Mouse (Mus musculus) mesoderm, embryonic 11.5 days (tissue): Measurements from ENCODE around the gene Kmt2d.
A peak's percentile ranks its signal among the peaks of the same experiment; 100 is the strongest.
"Not testable (repeated sequence)": the region's sequence is repeated elsewhere in the genome, so short reads cannot be mapped to it uniquely, and the experiment has no call there.

Experiments
- DNase-seq: peaks from one replicate; pipeline ENCODE4 v3.0.0-alpha.2; 2012; ENCODE audit warnings: low read depth, low spot score

The Kmt2d gene

DNA sequence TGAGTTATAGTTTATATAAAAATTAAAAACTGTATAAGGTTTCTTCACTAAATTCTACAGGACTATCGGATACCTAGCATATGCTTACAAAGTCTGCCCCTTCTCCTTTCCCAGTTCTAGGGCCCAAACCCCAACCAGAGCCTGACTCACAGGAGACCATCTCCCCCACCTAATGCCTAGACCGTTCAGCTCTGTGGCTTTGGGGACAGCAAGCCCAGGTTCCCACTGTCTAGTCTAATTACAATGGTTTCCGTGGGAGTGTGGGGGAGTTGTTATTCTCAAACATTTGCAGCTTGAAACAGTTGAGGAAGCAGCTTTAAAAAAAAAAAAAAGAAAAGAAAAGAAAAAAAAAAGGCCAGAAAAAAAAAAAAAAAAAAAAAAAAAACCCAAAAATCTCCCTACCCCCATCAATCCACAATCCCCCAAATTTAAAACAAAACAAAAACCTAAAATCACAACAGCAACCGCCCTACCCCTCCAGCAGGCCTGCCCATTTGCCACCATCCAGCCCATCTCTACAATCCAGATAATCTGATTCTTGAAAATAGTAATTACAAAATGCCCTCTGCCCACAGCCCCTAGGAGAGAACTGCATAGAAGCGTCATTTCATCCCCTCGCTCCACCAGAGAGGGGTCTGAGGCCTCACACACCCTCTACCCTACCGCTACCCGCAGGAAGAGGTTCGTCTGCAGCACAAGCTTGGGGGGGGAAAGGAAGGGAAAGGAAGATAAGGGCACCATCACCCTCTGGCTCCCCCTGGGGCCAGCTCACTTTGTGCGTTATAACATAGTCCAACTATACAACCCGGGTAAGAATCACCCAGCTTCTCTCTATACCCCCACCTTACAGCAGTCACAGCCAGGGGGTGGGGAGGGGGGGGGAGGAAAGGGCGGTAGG lies 38.6 kb downstream of the Kmt2d start:
- DNase-seq, result peak; percentile 23

DNA sequence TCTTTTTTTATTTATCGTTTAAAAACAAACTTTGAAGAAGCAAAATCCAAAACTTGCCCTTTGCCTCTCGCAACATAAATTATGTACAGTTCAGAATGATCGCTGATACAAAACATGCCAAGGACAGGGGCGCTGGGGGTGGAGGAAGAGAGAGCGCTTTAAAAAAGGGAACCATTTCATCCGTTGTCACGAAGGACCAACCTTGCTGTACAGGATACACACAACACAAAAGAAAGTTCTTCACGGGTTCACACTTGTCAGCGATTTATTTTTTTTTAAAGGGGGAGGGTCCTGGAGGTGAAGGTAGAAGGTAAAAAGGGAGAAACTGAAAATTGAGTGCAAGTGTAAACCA lies 39.3 kb downstream of the Kmt2d start:
- no peak for DNase-seq

- DNase-seq, result peak; percentile 96
Observed at GRCm38 (mm10) chr15:98830736-98831683, 40.0 kb downstream of the Kmt2d start, which contains the start of gene Prkag1. TSS of gene Prkag1 (minus strand) at chr15:98831521.

GRCm38 (mm10) chr15:98827611-98828011 lies 43.4 kb downstream of the Kmt2d start:
- DNase-seq, result no peak

DNA sequence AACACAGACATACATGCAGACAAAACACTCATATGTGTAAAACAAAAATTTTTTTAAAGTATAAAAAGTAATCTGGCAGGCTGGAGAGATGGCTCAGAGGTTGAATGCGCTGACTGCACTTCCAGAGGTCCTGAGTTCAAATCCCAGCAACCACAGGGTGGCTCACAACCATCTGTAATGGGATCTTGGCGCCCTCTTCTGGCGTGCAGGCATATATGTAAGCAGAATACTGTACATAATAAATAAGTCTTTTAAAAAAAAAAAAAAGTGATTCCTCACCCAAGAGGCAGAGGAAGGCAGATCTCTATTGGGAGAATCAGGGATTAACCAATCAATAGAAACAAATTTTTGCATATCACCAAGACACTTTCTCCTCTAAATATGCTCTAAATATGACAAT lies 47.6 kb downstream of the Kmt2d start:
- DNase-seq, result no peak

DNA sequence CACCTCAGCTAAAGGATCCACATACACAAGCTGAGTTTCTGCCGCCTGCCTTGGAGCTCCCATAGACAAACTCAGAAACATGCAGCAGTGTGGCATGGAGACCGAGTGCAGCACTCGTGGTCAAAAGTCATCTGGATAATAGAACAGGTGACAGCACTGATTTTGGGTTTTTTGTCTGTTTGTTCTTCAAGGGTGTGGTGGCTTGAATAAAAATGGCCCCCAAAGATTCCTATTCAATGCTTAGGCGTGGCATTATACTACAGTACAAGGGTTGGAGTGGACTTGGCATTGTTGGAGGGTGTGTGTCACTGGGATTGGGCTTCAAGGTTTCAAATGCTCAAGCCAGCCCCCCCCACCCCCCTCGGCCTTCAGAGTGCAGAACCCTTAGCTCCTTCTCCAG lies 48.9 kb downstream of the Kmt2d start:
- no peak for DNase-seq

DNA sequence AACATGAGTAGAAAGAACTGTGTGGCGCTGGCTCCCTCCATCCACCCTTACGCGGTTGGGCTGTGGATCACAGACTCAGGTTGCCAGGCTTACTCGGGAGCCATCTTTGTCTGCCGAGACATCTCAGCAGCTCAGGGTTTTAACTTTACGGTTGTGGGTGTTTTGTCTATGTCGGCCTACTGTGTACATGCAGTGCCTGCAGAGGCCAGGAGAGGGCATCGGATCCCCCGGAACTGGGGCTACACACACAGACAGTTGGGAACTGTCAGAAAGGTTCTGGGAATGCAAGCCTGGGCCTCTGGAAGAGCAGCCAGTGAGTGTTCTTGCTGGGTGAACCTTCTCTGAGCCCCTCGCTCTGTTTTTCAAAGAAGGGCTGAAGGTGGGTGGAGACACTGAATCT lies 49.6 kb downstream of the Kmt2d start:
- DNase-seq, result no peak

GRCm38 (mm10) chr15:98820937-98821336 lies 50.1 kb downstream of the Kmt2d start:
- DNase-seq, result no peak

GRCm38 (mm10) chr15:98818171-98818570 lies 52.8 kb downstream of the Kmt2d start:
- DNase-seq, result no peak

DNA sequence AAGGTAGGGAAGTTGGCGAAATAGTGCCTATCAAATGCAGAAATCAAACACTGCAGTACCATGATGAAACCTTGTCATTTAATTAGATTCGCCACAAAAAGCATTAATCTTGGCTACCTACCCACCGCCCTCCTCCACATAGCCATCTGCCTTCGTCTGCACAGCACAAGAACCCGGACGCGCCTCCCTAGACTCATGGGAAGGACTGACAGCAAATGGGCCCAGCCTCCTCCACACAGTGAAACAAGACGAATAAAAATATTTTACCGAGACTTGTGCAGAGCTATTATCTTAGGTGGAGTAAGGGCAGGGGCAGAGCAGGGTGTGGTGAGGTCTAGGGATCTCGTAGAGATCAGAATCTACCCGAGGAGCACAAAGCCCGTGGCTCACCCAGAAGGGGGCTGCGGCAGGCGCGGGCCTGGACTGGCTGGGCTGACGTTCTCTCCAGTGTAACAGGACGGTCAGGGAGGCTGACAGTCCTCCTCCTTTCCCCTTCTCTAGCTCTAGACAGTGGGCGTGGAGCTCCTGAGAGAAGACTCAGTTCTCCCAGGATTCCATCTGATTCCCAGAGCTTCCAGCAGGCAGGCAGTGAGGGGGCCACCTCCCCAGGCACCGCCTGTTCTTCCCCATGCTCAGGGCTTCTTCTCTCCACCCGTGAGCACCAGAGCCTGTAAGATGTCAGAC lies 58.1 kb downstream of the Kmt2d start:
- no peak for DNase-seq

GRCm38 (mm10) chr15:98810212-98810611 lies 60.8 kb downstream of the Kmt2d start:
- not testable (repeated sequence) for DNase-seq

DNA sequence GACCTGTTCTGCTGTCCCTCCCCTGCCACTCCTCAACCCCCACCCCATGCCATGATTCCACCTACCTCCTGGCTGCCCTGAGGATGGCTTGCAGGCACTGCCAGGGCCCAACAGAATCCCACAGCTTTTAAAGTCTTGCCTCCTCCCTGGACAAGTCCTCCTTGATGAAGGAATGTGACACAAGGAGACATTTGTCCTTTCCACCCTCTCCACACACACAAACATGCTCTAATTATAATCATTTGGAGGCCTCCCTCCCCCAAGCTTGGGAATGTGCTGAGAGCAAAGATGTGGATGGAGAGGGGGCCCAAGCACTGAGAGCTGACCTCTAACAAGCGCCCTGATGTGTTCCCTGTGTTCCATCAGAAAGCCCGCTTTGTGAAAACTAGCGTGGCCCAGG lies 61.6 kb downstream of the Kmt2d start, which contains the start of gene Ddn:
Gene Ddn (minus strand): TSS at position 101 of the 400 bp plus-strand sequence.
- DNase-seq, result no peak

DNA sequence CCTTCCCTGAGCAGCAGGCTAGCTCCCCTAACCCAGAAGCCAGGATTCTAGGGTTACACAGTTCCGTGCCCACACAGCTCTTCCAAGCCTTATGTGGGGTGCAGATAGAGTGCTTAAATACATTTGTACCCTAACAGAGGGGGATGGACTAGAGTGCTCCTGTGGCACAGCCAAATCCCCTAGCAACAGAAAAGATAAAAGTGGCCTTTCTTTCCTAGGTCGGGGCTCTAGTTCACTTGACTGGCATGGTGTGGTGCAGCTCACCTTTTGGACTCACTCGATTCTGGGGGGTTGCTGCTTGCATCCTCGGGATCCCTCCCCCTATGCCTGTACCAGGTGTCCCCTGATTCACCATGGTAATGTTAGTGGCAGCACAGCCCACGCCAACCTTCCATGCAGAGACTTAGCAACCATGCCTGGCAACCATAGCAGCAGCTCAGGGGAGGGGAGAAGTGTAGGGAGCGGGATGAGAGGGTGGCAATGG lies 62.3 kb downstream of the Kmt2d start:
- no peak for DNase-seq

GRCm38 (mm10) chr15:98807895-98808650 lies 62.9 kb downstream of the Kmt2d start:
- no peak for DNase-seq

GRCm38 (mm10) chr15:98806809-98807770 lies 63.9 kb downstream of the Kmt2d start:
- DNase-seq, result no peak

DNA sequence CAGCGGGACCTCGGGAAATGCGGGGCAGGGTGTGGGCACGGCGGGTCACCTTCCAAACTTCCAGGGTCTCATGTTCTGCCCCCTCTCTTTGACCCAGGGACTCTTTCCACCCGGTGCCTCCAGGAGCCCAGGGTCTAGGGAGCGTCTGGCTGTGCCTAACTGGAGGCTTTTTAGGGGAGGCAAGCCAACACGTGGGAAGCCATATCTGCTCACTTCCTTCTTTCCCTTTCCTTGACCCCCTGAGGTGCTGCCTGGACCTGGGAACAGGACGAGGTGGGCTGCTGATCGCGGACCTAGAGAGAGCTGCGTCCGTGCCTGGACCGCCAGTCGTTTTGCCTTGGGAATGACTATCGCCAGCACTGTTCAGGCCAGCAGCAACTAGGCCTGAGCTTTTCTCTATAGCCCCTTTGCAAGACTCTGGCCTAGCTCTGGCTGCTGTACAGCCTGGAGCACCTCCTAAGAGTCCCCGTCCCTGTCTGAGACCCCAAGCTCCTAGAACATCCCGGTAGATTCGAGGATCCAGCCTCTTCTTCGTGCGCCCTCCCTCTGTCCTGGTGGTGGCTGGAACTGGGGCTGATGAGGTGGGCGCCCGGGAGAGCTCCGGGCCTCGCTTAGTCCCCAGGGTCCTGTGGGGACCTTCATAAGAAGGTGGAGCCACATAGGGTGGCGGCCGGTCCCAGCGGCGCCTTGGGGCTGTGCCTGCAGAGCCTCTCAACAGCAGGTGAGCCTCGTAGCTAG lies 64.8 kb downstream of the Kmt2d start:
- no peak for DNase-seq

DNA sequence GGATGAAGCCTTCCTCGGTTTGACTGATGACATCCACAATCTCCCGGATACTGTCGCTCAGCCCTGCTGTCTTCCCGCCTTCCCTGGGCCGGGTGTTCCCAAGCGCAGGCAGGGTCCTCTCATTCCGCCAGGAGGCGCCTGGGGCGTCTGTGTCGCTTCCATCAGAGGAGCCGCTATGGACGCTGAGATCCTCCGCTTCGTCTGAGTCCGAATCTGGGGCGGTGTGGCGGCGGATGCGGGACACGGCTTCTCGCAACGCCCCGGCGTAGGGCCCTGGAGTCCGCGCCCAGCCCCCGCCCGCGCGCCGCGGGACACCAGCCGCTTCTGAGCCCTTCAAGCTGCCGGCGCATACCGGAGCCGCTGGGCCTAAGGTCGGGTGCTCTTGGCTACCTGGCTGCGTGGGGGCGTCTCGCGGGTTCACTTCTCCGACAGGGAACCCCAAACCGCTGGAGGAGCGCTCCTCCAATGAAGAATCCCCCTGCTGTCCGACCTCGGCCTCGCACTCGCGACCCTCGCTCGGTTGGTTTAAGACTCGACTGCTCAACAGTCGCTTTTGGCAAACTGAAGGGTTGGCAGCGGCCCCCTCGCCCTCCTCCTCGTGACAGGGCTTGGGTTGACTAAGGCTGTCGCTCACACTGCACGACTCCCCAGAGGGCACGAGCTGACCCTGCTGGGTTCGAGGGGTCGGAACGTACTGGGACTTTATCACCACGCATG lies 65.5 kb downstream of the Kmt2d start:
- peak; percentile 76 for DNase-seq

DNA sequence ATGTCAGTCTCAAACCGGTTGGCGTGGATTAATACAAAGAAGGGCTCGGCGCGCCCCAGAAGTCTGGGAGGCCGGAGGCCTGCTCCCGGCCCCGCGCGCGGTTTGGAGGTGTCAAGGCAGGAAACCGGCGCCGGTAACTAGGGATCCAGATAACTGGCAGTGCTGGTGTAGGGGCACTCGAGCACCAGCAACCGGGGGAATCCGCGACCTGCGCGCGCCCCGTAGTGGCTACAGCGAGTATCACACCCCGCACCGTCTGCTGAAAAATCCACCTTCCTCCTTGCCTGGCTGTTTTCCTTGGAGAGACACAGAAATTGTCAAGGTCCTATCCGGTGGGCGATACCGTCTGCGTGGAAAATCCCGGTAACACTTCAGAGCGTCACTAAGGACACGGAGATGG lies 67.0 kb downstream of the Kmt2d start:
- DNase-seq, result peak; percentile 79
